Mouse (Mus musculus): ENCODE results near the gene Spag9. TPM values are rescaled to one million over a fixed set of nuclear protein-coding genes. Genes with fewer than 3 reads are reported as not detected.

Spag9 gene
- total and polyA plus RNA-seq, 3 experiments, result 21.0 to 32.1 (median 22.6) TPM

DNA sequence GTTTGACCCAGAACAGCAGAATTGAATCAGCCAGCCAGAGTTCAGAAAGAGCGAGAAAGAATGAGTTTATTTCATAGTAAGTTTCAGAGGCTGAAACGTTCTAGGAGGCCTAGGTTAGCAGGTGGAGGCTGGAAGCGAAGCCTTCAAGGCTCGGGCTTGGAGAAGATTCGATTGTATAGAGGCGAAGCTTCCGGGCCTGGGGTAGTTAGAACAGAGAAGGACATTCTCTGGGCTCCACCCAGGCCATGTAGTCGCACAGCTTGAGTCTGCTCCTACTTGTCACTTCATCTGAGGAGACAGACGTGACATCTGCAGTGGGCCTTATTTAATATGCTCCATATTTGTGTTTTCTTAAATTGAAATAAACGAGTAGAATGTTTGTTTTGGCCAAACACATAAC is 125.6 kb downstream of the Spag9 start:
- Histone ChIP-seq H3K27me3 (replicated peaks) (no peaks in the 10 kb centered on the region), H3K4me1 (ENCODE audit: control insufficient read depth in 1 of 2, insufficient read depth in 2 of 2) (peaks cover 0 to 41% of the 10 kb centered on the region in 2 experiments; a peak in 2 of 4 replicates), H3K27ac (ENCODE audit: insufficient read depth, low read depth) (no peak overlapping the region), H3K36me3 (replicated peaks in 1 of 2; ENCODE audit: control insufficient read depth in 1 of 2, insufficient read depth in 1 of 2, low read length in 1 of 2) (peaks cover 16 to 52% of the 10 kb centered on the region in 2 experiments), H3K4me2 (ENCODE audit: insufficient read depth, low read depth, poor library complexity, severe bottlenecking) (no peak overlapping the region), H3K9ac (ENCODE audit: insufficient read depth, low read depth) (no peak overlapping the region), H3K4me3 (replicated peaks in 1 of 3; ENCODE audit: low read depth in 2 of 3, low read length in 2 of 3, poor library complexity in 1 of 3) (no peak overlapping the region), H3K9me3 (replicated peaks; ENCODE audit: low read length) (no peaks in the 10 kb centered on the region), H3K79me2 (replicated peaks; ENCODE audit: control insufficient read depth, extremely low read depth, insufficient read depth, poor library complexity, severe bottlenecking) (no peaks in the 10 kb centered on the region)
- TF ChIP-seq RAD21 (IDR thresholded peaks at IDR 0.05; ENCODE audit: low read depth, low read length) (no peak), MAFK (IDR thresholded peaks at IDR 0.05; ENCODE audit: insufficient replicate concordance, low read length) (no peak), TBP (conservative IDR thresholded peaks at IDR 0.05; ENCODE audit: low read depth, low read length) (no peak), MAZ (IDR thresholded peaks at IDR 0.05; ENCODE audit: low read depth, low read length) (no peak), SIN3A (IDR thresholded peaks at IDR 0.05; ENCODE audit: low read length) (no peak), SMC3 (IDR thresholded peaks at IDR 0.05; ENCODE audit: low read depth, low read length) (no peak), POLR2AphosphoS2 (IDR thresholded peaks at IDR 0.05; ENCODE audit: low read depth, low read length) (no peak), ZC3H11A (IDR thresholded peaks at IDR 0.05; ENCODE audit: low read depth, low read length) (no peak), UBTF (IDR thresholded peaks at IDR 0.05; ENCODE audit: low read depth, low read length) (no peak), RCOR1 (conservative IDR thresholded peaks at IDR 0.05; ENCODE audit: low read depth, low read length) (no peak), MXI1 (IDR thresholded peaks at IDR 0.05; ENCODE audit: low read depth, low read length) (no peak), NRF1 (IDR thresholded peaks at IDR 0.05; ENCODE audit: low read depth, low read length) (no peak), MYC (IDR thresholded peaks at IDR 0.05; ENCODE audit: low read depth, low read length) (no peak), USF1 (IDR thresholded peaks at IDR 0.05; ENCODE audit: low read depth, low read length) (no peak), PAX5 (IDR thresholded peaks at IDR 0.05; ENCODE audit: low read length) (no peak), MEF2A (IDR thresholded peaks at IDR 0.05; ENCODE audit: borderline replicate concordance, low read depth, low read length) (no peak)
- dilution Hi-C loops (cut with MboI; ENCODE audit: extremely low pct_ligation_motif_present, extremely low pct_unique_long_range_greater_than_20kb, low sequenced_read_pairs), result no loop called here
- DNase-seq (ENCODE audit: extremely low read depth), result no peak
- in situ Hi-C loops (cut with MboI; ENCODE audit: low pct_ligation_motif_present, low pct_unique_long_range_greater_than_20kb, low sequenced_read_pairs), result no loop called here

DNA sequence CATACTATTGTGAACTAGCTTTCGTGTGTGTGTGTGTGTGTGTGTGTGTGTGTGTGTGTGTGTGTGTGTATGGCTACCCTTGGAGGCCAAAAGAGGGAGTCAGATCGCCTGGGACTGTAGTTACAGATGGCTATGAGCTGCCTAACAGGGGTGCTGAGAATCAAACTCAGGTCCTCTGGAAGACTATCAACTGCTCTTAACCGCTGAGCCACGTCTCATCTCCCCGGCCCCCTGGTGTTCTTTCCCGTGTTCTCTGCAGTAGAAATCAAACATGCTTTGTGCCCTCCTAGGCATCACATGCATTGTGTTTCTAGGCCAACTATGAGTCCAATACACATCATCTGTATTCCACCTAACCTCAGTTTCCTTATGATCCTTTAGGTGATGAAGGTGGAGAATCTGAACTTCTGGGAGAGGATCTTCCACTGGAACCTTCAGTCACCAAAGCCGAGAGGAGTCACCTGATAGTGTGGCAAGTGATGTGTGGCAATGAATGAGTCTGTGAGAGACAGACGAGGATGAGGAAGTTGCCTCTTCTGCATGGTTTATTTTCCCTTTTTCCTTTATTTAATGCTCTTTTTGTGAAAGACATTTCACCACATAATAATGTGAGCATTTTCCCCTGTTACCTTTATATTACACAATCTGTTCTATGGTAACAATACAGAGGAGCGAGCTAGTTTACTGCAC is 126.6 kb downstream of the Spag9 start:
- no peaks in the 10 kb centered on the region for H3K27me3 ChIP-seq (replicated peaks)
- in situ Hi-C loops (cut with MboI; ENCODE audit: low pct_ligation_motif_present, low pct_unique_long_range_greater_than_20kb, low sequenced_read_pairs), result no loop called here
- no peak for TF ChIP-seq ETS1 (conservative IDR thresholded peaks at IDR 0.05; ENCODE audit: low read depth, low read length)
- no peak for TF ChIP-seq CHD2 (IDR thresholded peaks at IDR 0.05; ENCODE audit: low read length)
- TF ChIP-seq MAFK (IDR thresholded peaks at IDR 0.05; ENCODE audit: insufficient replicate concordance, low read length), result no peak
- no peak for TF ChIP-seq IRF4 (IDR thresholded peaks at IDR 0.05; ENCODE audit: low read depth, low read length)
- no peak for TF ChIP-seq JUND (conservative IDR thresholded peaks at IDR 0.05; ENCODE audit: low read depth, low read length)
- TF ChIP-seq RAD21 (IDR thresholded peaks at IDR 0.05; ENCODE audit: low read depth, low read length), result no peak
- TF ChIP-seq UBTF (IDR thresholded peaks at IDR 0.05; ENCODE audit: low read depth, low read length), result no peak
- TF ChIP-seq SMC3 (IDR thresholded peaks at IDR 0.05; ENCODE audit: low read depth, low read length), result no peak
- TF ChIP-seq ZC3H11A (IDR thresholded peaks at IDR 0.05; ENCODE audit: low read depth, low read length), result no peak
- TF ChIP-seq NELFE (IDR thresholded peaks at IDR 0.05; ENCODE audit: low read depth, low read length), result no peak
- no peak for TF ChIP-seq BHLHE40 (IDR thresholded peaks at IDR 0.05; ENCODE audit: low read depth, low read length)
- no peak for TF ChIP-seq ZKSCAN1 (IDR thresholded peaks at IDR 0.05; ENCODE audit: borderline replicate concordance, low read depth, low read length)
- TF ChIP-seq KAT2A (IDR thresholded peaks at IDR 0.05; ENCODE audit: insufficient replicate concordance, low read length), result no peak
- TF ChIP-seq GABPA (IDR thresholded peaks at IDR 0.05; ENCODE audit: insufficient replicate concordance, low read depth, low read length), result no peak
- TF ChIP-seq USF2 (conservative IDR thresholded peaks at IDR 0.05; ENCODE audit: low read depth, low read length), result no peak
- no peak for DNase-seq (ENCODE audit: extremely low read depth)
- no peak overlapping the region for H3K9ac ChIP-seq (ENCODE audit: insufficient read depth, low read depth)
- dilution Hi-C loops (cut with MboI; ENCODE audit: extremely low pct_ligation_motif_present, extremely low pct_unique_long_range_greater_than_20kb, low sequenced_read_pairs), result no loop called here
- no peak overlapping the region for H3K4me3 ChIP-seq (replicated peaks in 1 of 3; ENCODE audit: low read depth in 2 of 3, low read length in 2 of 3, poor library complexity in 1 of 3)
- no peak overlapping the region for H3K4me2 ChIP-seq (ENCODE audit: insufficient read depth, low read depth, poor library complexity, severe bottlenecking)
- no peaks in the 10 kb centered on the region for H3K9me3 ChIP-seq (replicated peaks; ENCODE audit: low read length)
- H3K4me1 ChIP-seq (ENCODE audit: control insufficient read depth in 1 of 2, insufficient read depth in 2 of 2), result peaks cover 0 to 41% of the 10 kb centered on the region in 2 experiments; a peak in 2 of 4 replicates
- H3K36me3 ChIP-seq (replicated peaks in 1 of 2; ENCODE audit: control insufficient read depth in 1 of 2, insufficient read depth in 1 of 2, low read length in 1 of 2), result peaks cover 13 to 51% of the 10 kb centered on the region in 2 experiments
- H3K27ac ChIP-seq (ENCODE audit: insufficient read depth, low read depth), result no peak overlapping the region
- H3K79me2 ChIP-seq (replicated peaks; ENCODE audit: control insufficient read depth, extremely low read depth, insufficient read depth, poor library complexity, severe bottlenecking), result no peaks in the 10 kb centered on the region

All from CH12.LX (cell line).